Comparison of ENCODE assay signal across 16 mouse cellular contexts in the genomic region with DNA sequence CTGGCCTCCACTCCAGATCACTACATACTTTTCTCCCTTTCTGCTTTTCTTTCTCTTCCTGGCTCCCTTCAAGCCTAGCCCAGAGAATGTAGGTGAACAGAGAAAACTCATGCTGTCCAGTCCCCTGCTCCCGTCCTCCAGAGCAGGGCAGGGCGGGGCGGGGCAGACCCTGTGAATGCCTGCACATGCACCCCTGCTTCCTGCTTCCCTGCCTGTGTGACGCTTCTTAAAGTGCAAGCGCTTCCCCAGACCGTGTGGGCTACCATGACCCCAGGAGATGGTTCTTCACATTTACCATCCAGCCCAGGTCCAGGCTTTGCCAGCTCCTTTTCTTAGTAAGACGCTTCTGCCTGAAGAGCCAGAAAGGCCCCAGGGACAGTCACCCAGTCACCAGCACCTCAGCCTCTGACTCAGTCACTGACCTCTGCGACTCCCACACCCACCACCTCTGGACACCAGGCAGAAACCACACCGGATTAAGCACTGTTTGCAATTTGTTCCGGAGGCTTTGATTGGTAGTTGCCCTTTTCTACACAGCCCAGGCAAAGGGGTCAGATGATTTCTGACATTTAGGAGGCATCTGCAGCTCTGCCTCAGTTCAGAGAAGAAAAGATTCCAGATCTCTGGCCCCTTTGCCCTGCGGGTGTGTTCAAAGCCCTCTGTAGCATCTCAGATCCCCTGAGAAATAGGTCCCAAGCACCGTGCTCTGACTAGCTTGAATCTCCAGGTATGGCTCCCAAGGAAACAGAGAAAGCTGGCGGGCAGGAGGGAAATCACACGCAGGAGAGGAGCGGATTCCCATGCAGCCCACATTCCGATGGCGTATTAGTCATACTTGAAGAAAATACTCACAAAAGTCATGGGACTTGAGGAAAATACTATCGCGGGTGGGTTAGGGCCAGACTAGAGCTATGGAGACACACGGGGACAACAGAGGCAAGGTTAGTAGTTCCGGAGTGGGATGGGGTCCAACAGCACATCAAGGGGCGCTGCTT. TPM values are rescaled to one million over a fixed set of nuclear protein-coding genes. Genes with fewer than 3 reads are reported as not detected.
A peak's percentile ranks its signal among the peaks of the same experiment; 100 is the strongest.
DNase-seq lines count a peak whose midpoint lies in the region; ATAC-seq and TF ChIP-seq lines count a peak whose summit lies in the region.
"Had no signal": no experiment of that assay in that cellular context is flagged by ENCODE, and none has a peak within 500 bp of the region (broad histone marks: within the 10 kb centered on the region; RNA-seq: fewer than 3 reads in every experiment).

No protein-coding gene starts in this region.

- no peak overlapping the region for H3K27ac ChIP-seq in forebrain, embryonic 13.5 days
- H3K27ac ChIP-seq in forebrain, embryonic 10.5 days: no peak overlapping the region
- H3K27ac ChIP-seq: forebrain, embryonic 15.5 days; heart, embryonic 10.5 days; limb, embryonic 15.5 days had no signal

- 64% methylated on average over 22 of the region's 22 CpGs for WGBS in forebrain, embryonic 13.5 days
- 59% methylated on average over 22 of the region's 22 CpGs for WGBS in forebrain, embryonic 10.5 days

- no peaks in the 10 kb centered on the region for H3K79me2 ChIP-seq in myocyte (ENCODE audit: control insufficient read depth, insufficient read depth)

- H3K4me2 ChIP-seq in forebrain, embryonic 13.5 days: no peak overlapping the region
- H3K4me2 ChIP-seq in myocyte (ENCODE audit: low read depth): peak overlapping the region; percentile 67
- H3K4me2 ChIP-seq: forebrain, embryonic 15.5 days; limb, embryonic 15.5 days had no signal

- H3K36me3 ChIP-seq in forebrain, embryonic 13.5 days (ENCODE audit: poor library complexity, severe bottlenecking): no peaks in the 10 kb centered on the region
- H3K36me3 ChIP-seq in forebrain, embryonic 10.5 days (replicated peaks): 0 out of 2 replicates have a peak, but pooled peaks cover 4% of the 10 kb centered on the region
- H3K36me3 ChIP-seq in myocyte (ENCODE audit: control insufficient read depth, insufficient read depth): no peaks in the 10 kb centered on the region
- H3K36me3 ChIP-seq: forebrain, embryonic 15.5 days; heart, embryonic 10.5 days had no signal

- DNase-seq in forebrain, embryonic 10.5 days (ENCODE audit: extremely low spot score, low spot score): no peak
- DNase-seq in 3T3-L1 (ENCODE audit: low read depth, low spot score) (peak; percentile 79), NIH3T3 (ENCODE audit: low read depth) (peak; percentile 36)
- no peak for DNase-seq in cerebellum, postnatal 14 days
- no peak for DNase-seq in testis, postnatal 10 days (ENCODE audit: low spot score)
- DNase-seq: cerebellum, adult 11-12 months; gastrocnemius, postnatal 10 days; heart, postnatal 36 days; lung, adult 2 months; right cerebral cortex, postnatal 25 days had no signal

- no peaks in the 10 kb centered on the region for H3K9me3 ChIP-seq in forebrain, embryonic 13.5 days (replicated peaks)
- H3K9me3 ChIP-seq in forebrain, embryonic 10.5 days: no peaks in the 10 kb centered on the region
- H3K9me3 ChIP-seq: forebrain, embryonic 15.5 days; heart, embryonic 10.5 days; limb, embryonic 15.5 days had no signal

- ATAC-seq in forebrain, embryonic 13.5 days: no peak
- ATAC-seq: forebrain, embryonic 15.5 days; inflammation-experienced regulatory T-cells, adult 6 months had no signal

- peak overlapping the region; percentile 31; the same call in 1 of the 2 replicates for H3K9ac ChIP-seq in forebrain, embryonic 13.5 days
- H3K9ac ChIP-seq: forebrain, embryonic 15.5 days; limb, embryonic 15.5 days had no signal

- H3ac ChIP-seq in myocyte (ENCODE audit: control insufficient read depth, insufficient read length): no peak overlapping the region

- H3K4me3 ChIP-seq in forebrain, embryonic 13.5 days: no peak overlapping the region
- no peak overlapping the region for H3K4me3 ChIP-seq in forebrain, embryonic 10.5 days
- H3K4me3 ChIP-seq in myocyte: no peak overlapping the region
- H3K4me3 ChIP-seq: forebrain, embryonic 15.5 days; heart, embryonic 10.5 days; limb, embryonic 15.5 days had no signal

- peaks cover 6% of the 10 kb centered on the region; the same call in 1 of the 2 replicates for H3K4me1 ChIP-seq in forebrain, embryonic 13.5 days
- H3K4me1 ChIP-seq in forebrain, embryonic 10.5 days: peaks cover 30% of the 10 kb centered on the region
- H3K4me1 ChIP-seq: limb, embryonic 15.5 days had no signal

- H3K27me3 ChIP-seq in forebrain, embryonic 13.5 days: no peaks in the 10 kb centered on the region
- no peaks in the 10 kb centered on the region for H3K27me3 ChIP-seq in forebrain, embryonic 10.5 days (ENCODE audit: poor library complexity, severe bottlenecking)
- H3K27me3 ChIP-seq in myocyte (ENCODE audit: control insufficient read depth, insufficient read depth, insufficient read length): no peaks in the 10 kb centered on the region
- H3K27me3 ChIP-seq: forebrain, embryonic 15.5 days; limb, embryonic 15.5 days had no signal

- no peak for TF ChIP-seq POLR2A in myocyte (IDR thresholded peaks at IDR 0.05; ENCODE audit: insufficient read length, low read depth)

TF ChIP-seq in myocyte, 11 proteins besides CTCF, POLR2A, EP300 and RAD21:
- no peak for TF ChIP-seq CEBPB (IDR thresholded peaks at IDR 0.05; ENCODE audit: insufficient read depth, poor library complexity, severe bottlenecking)
- TF ChIP-seq SRF (IDR thresholded peaks at IDR 0.05; ENCODE audit: control insufficient read depth, insufficient read length, low read depth): no peak

RNA-seq across cellular contexts. Expression of gene Slc37a2, which starts 23.0 kb away (rescaled TPM):
- polyA plus RNA-seq in forebrain, embryonic 13.5 days (2015; fragmentation: Nextera tagmentation; extraction: Ambion mirVana): 0.99 and 1.2 TPM in 2 replicates
- polyA plus RNA-seq in forebrain, embryonic 10.5 days (2016; fragmentation: Nextera tagmentation; extraction: Ambion mirVana): 2.2 and 2.5 TPM in 2 replicates
- polyA plus RNA-seq in myocyte (2012; fragmentation: generic; extraction: Trizol): 9.2 TPM

RNA-seq across cellular contexts. Expression of gene Tmem218, which starts 24.5 kb away (rescaled TPM):
- 12.6 and 13.0 TPM in 2 replicates for polyA plus RNA-seq in forebrain, embryonic 13.5 days (2015; fragmentation: Nextera tagmentation; extraction: Ambion mirVana)
- polyA plus RNA-seq in forebrain, embryonic 10.5 days (2016; fragmentation: Nextera tagmentation; extraction: Ambion mirVana): 12.6 and 12.9 TPM in 2 replicates
- 3.9 TPM for polyA plus RNA-seq in myocyte (2012; fragmentation: generic; extraction: Trizol)

Comparison
In these comparisons a context has a peak if more than half of its experiments do, and no peak if none do; other contexts are left out.
1. DNase-seq: peak in 3T3-L1 (single experiment) and NIH3T3 (single experiment); none in forebrain, embryonic 10.5 days (single experiment), cerebellum, postnatal 14 days (0 of 2) and testis, postnatal 10 days (single experiment).